Mouse (Mus musculus): ENCODE data around the gene Mlx. TPM values are rescaled to one million over a fixed set of nuclear protein-coding genes. Genes with fewer than 3 reads are reported as not detected.

The Mlx gene
- polyA plus RNA-seq, 1 experiment from 2014 or later: 71.1 TPM

GRCm38 (mm10) chr11:101131187-101131586, 44.1 kb downstream of the Mlx start:
- Histone ChIP-seq H3K9ac (no peak overlapping the region), H3K4me3 (no peak overlapping the region), H3K27ac (no peak overlapping the region), H3K27me3 (no peaks in the 10 kb centered on the region), H3K36me3 (ENCODE audit: poor library complexity, severe bottlenecking) (peaks cover 12% of the 10 kb centered on the region), H3K9me3 (replicated peaks) (peaks cover 4% of the 10 kb centered on the region; the same call in 1 of the 2 replicates), H3K4me1 (no peaks in the 10 kb centered on the region), H3K4me2 (no peak overlapping the region)
- WGBS: 87% methylated on average over 2 of the region's 2 CpGs
- no peak for ATAC-seq

DNA sequence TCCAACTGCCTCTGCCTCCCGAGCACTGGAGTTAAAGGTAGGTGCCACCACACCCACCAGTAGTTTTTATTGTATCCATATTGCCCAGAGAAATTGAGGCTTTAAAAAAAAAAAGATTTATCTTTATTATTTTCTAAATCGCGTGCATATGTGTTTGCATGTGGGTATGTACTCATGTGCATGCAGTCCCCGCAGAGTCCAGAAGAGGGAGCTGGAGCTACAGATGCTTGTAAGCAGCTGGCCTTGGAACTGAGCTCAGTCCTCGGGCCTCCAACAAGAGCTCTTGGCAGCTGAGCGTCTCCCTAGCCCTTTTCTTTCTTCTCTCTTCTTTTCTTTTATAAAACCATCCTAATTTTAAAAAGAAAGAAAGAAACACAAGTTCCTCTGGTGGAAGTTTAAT, 44.6 kb downstream of the Mlx start:
- H3K4me1 ChIP-seq: no peaks in the 10 kb centered on the region
- H3K4me2 ChIP-seq: no peak overlapping the region
- peaks cover 7% of the 10 kb centered on the region for H3K36me3 ChIP-seq (ENCODE audit: poor library complexity, severe bottlenecking)
- no peak overlapping the region for H3K27ac ChIP-seq
- no peak for ATAC-seq
- H3K27me3 ChIP-seq: no peaks in the 10 kb centered on the region
- H3K9me3 ChIP-seq (replicated peaks): peaks cover 4% of the 10 kb centered on the region; the same call in 1 of the 2 replicates
- H3K9ac ChIP-seq: no peak overlapping the region
- WGBS: 87% methylated on average over 6 of the region's 6 CpGs
- H3K4me3 ChIP-seq: no peak overlapping the region

DNA sequence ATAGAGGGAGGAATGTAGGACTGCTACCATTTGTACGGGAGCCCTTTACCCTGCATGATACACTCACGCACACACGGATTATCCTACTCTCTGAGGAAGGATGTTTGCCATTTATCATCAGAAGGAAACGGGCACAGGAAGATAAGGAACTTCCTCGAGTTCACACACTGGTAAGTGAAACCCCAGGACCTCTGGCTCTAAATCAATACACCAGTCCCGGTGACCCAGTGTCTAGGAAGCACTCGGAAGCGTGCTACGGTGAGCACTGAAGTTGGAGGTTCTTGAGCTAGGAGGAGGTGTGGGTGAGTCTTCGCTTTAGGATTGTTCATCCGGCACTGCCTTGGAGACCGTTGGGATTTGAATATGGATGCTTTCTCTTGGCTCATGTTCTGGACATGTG, 46.0 kb downstream of the Mlx start:
- WGBS: 86% methylated on average over 12 of the region's 12 CpGs
- H3K9me3 ChIP-seq (replicated peaks): 0 out of 2 replicates have a peak, but pooled peaks cover 4% of the 10 kb centered on the region
- no peak for ATAC-seq
- no peaks in the 10 kb centered on the region for H3K36me3 ChIP-seq (ENCODE audit: poor library complexity, severe bottlenecking)
- no peaks in the 10 kb centered on the region for H3K27me3 ChIP-seq
- no peak overlapping the region for H3K27ac ChIP-seq
- no peak overlapping the region for H3K9ac ChIP-seq
- no peaks in the 10 kb centered on the region for H3K4me1 ChIP-seq
- no peak overlapping the region for H3K4me2 ChIP-seq
- no peak overlapping the region for H3K4me3 ChIP-seq

DNA sequence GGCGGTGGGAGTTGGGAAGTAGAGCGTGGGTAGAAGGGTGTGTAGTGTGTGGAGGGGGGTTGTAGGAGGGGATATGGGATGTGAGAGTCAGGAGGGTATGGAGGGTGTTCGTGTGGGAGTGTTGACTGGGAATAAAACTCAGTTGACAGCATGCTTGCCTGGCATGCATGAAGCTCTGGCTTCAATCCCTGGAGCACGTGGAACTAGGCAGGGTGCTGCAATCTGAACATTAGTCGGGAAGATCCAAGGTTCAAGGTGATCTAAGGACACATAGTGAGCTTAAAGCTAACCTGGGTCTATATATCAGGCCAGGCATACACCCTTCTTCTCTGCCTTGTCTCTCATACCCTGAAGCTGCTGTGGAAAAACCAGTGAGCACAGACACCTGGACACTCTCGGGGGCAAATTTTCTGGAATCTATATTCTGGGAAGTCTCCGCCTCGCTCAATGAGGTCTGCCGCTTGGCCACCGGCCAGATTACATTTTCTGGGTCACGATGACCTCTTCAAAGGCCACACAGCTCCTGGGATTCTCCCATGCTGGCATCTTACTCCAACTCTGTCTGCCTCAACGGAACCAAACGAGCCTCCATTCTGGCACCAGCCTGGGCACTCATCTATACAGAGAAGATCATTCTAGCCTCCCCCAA, 47.3 kb downstream of the Mlx start:
- H3K9ac ChIP-seq: no peak overlapping the region
- no peak overlapping the region for H3K27ac ChIP-seq
- ATAC-seq: no peak
- H3K4me3 ChIP-seq: no peak overlapping the region
- no peaks in the 10 kb centered on the region for H3K36me3 ChIP-seq (ENCODE audit: poor library complexity, severe bottlenecking)
- H3K27me3 ChIP-seq: no peaks in the 10 kb centered on the region
- H3K9me3 ChIP-seq (replicated peaks): 0 out of 2 replicates have a peak, but pooled peaks cover 4% of the 10 kb centered on the region
- H3K4me1 ChIP-seq: peaks cover 6% of the 10 kb centered on the region; the same call in 1 of the 2 replicates
- H3K4me2 ChIP-seq: no peak overlapping the region
- WGBS: 80% methylated on average over 13 of the region's 13 CpGs

DNA sequence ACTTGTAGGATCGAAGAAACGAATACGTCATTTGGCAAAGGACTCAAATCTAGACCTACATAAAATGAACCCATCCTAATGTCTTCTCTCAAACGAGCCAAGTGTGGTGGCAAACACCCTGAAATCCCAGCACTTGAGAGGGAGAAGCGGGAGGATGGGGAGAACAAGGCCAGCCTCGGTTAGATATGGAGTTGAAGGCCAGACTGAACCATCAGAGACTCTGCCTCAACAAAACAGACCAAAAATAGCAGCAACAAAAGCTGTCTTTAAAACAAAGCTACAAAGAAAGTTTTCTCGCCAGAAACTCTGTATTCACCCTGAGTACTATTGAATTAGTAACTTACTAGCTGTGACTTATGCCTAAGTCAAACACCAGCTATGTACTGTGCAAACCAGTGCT, 49.9 kb downstream of the Mlx start:
- Histone ChIP-seq H3K4me2 (no peak overlapping the region), H3K27me3 (no peaks in the 10 kb centered on the region), H3K4me1 (peaks cover 26% of the 10 kb centered on the region), H3K9me3 (replicated peaks) (no peaks in the 10 kb centered on the region), H3K36me3 (ENCODE audit: poor library complexity, severe bottlenecking) (no peaks in the 10 kb centered on the region), H3K9ac (no peak overlapping the region), H3K27ac (no peak overlapping the region), H3K4me3 (no peak overlapping the region)
- WGBS: 77% methylated on average over 7 of the region's 7 CpGs
- ATAC-seq: no peak

- 0 out of 2 replicates have a peak, but pooled peaks have one; percentile 22 for ATAC-seq
- Histone ChIP-seq H3K36me3 (ENCODE audit: poor library complexity, severe bottlenecking) (no peaks in the 10 kb centered on the region), H3K27me3 (no peaks in the 10 kb centered on the region), H3K9me3 (replicated peaks) (no peaks in the 10 kb centered on the region), H3K27ac (peak overlapping the region; percentile 6; the same call in 1 of the 2 replicates), H3K9ac (0 out of 2 replicates have a peak overlapping the region, but pooled peaks have one; percentile 34), H3K4me2 (peak overlapping the region; percentile 45), H3K4me3 (no peak overlapping the region), H3K4me1 (peaks cover 29% of the 10 kb centered on the region)
- WGBS: 20% methylated on average over 15 of the region's 15 CpGs
Measured at GRCm38 (mm10) chr11:101138536-101139181, 51.6 kb downstream of the Mlx start.

DNA sequence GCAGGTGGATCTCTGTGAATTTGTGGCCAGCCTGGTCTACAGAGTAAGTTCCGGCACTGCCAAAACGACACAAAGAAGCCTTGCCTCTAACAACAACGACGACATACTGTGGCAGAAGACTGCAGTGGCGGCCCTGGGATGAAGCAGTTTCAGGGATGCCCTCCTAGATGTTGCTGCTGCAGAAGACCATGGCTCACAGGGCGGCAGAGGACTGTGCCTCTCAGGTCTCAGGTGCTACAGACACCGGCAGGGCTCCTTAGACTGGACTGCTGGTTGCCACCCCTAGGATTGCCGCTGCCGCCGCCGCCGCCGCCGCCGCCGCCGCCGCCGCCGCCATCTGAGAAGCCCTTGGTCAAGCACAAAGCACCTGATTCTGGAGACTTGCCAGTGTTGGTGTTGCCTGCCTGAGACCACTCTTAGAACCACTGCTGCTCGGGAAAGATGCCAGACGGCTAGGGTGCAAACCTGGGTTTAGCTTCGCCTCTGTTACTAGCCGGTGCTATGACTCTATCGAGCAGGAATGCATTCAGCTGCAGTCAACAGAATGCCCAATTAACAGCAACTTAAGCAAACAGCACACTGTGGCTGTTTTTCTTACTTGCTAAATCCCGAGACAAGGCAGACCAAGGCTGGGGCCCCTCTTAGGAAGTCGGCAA, 53.2 kb downstream of the Mlx start:
- peak overlapping the region; percentile 60 for H3K9ac ChIP-seq
- H3K27ac ChIP-seq: peak overlapping the region; percentile 63
- H3K27me3 ChIP-seq: no peaks in the 10 kb centered on the region
- peak overlapping the region; percentile 36 for H3K4me3 ChIP-seq
- no peaks in the 10 kb centered on the region for H3K36me3 ChIP-seq (ENCODE audit: poor library complexity, severe bottlenecking)
- H3K9me3 ChIP-seq (replicated peaks): no peaks in the 10 kb centered on the region
- peak overlapping the region; percentile 59 for H3K4me2 ChIP-seq
- peaks cover 33% of the 10 kb centered on the region for H3K4me1 ChIP-seq
- ATAC-seq: peak; percentile 82
- 33% methylated on average over 27 of the region's 27 CpGs for WGBS

GRCm38 (mm10) chr11:101141088-101141487, 54.0 kb downstream of the Mlx start:
- no peak for ATAC-seq
- Histone ChIP-seq H3K27me3 (no peaks in the 10 kb centered on the region), H3K4me1 (peaks cover 34% of the 10 kb centered on the region), H3K9ac (no peak overlapping the region), H3K27ac (no peak overlapping the region), H3K36me3 (ENCODE audit: poor library complexity, severe bottlenecking) (no peaks in the 10 kb centered on the region), H3K4me2 (peak overlapping the region; percentile 59), H3K4me3 (no peak overlapping the region), H3K9me3 (replicated peaks) (no peaks in the 10 kb centered on the region)
- 72% methylated on average over 8 of the region's 8 CpGs for WGBS

Small RNA genes lying within 50 kb of the gene (microRNA-seq; reads per million reads assigned to microRNA genes)
- not detected for gene Gm27626

Other genes with a start within 250 kb of the Mlx start
- 11.1 and 14.0 TPM in 2 replicates for gene Stat5b, start 236.6 kb upstream of the Mlx start, polyA plus RNA-seq (2015; fragmentation: Nextera tagmentation; extraction: Ambion mirVana)
- 0.85 and 1.2 TPM in 2 replicates for gene Stat5a, start 227.9 kb upstream of the Mlx start, polyA plus RNA-seq (2015; fragmentation: Nextera tagmentation; extraction: Ambion mirVana)
- gene Stat3, start 147.7 kb upstream of the Mlx start, polyA plus RNA-seq (2015; fragmentation: Nextera tagmentation; extraction: Ambion mirVana): 24.6 and 29.1 TPM in 2 replicates
- gene Cavin1, start 116.4 kb upstream of the Mlx start, polyA plus RNA-seq (2015; fragmentation: Nextera tagmentation; extraction: Ambion mirVana): 19.5 and 23.4 TPM in 2 replicates
- 52.9 and 56.3 TPM in 2 replicates for gene Atp6v0a1, start 77.8 kb upstream of the Mlx start, polyA plus RNA-seq (2015; fragmentation: Nextera tagmentation; extraction: Ambion mirVana)
- gene Naglu, start 17.3 kb upstream of the Mlx start, polyA plus RNA-seq (2015; fragmentation: Nextera tagmentation; extraction: Ambion mirVana): 4.8 and 6.5 TPM in 2 replicates
- gene Hsd17b1, start 8.9 kb upstream of the Mlx start, polyA plus RNA-seq (2015; fragmentation: Nextera tagmentation; extraction: Ambion mirVana): not detected in 2 replicates
- gene Coasy, start 4.7 kb upstream of the Mlx start, polyA plus RNA-seq (2015; fragmentation: Nextera tagmentation; extraction: Ambion mirVana): 45.8 and 48.2 TPM in 2 replicates
- gene Psmc3ip, start 8.2 kb downstream of the Mlx start, polyA plus RNA-seq (2015; fragmentation: Nextera tagmentation; extraction: Ambion mirVana): 63.3 and 64.1 TPM in 2 replicates
- 18.6 and 20.8 TPM in 2 replicates for gene Retreg3, start 32.6 kb downstream of the Mlx start, polyA plus RNA-seq (2015; fragmentation: Nextera tagmentation; extraction: Ambion mirVana)
- 108 and 112 TPM in 2 replicates for gene Tubg1, start 32.7 kb downstream of the Mlx start, polyA plus RNA-seq (2015; fragmentation: Nextera tagmentation; extraction: Ambion mirVana)
- gene Tubg2, start 68.6 kb downstream of the Mlx start, polyA plus RNA-seq (2015; fragmentation: Nextera tagmentation; extraction: Ambion mirVana): 14.6 and 16.4 TPM in 2 replicates
- gene Cntnap1, start 83.2 kb downstream of the Mlx start, polyA plus RNA-seq (2015; fragmentation: Nextera tagmentation; extraction: Ambion mirVana): 0.36 and 0.42 TPM in 2 replicates
- 4.5 and 6.4 TPM in 2 replicates for gene Plekhh3, start 84.1 kb downstream of the Mlx start, polyA plus RNA-seq (2015; fragmentation: Nextera tagmentation; extraction: Ambion mirVana)
- 0.10 TPM in 1 of 2 replicates, not detected in the other for gene Ccr10, start 88.2 kb downstream of the Mlx start, polyA plus RNA-seq (2015; fragmentation: Nextera tagmentation; extraction: Ambion mirVana)
- gene Ezh1, start 139.2 kb downstream of the Mlx start, polyA plus RNA-seq (2015; fragmentation: Nextera tagmentation; extraction: Ambion mirVana): 12.1 and 13.8 TPM in 2 replicates
- 43.9 and 55.3 TPM in 2 replicates for gene Ramp2, start 158.8 kb downstream of the Mlx start, polyA plus RNA-seq (2015; fragmentation: Nextera tagmentation; extraction: Ambion mirVana)
- gene Vps25, start 166.4 kb downstream of the Mlx start, polyA plus RNA-seq (2015; fragmentation: Nextera tagmentation; extraction: Ambion mirVana): 92.6 and 109 TPM in 2 replicates
- 4.4 and 4.5 TPM in 2 replicates for gene Wnk4, start 173.3 kb downstream of the Mlx start, polyA plus RNA-seq (2015; fragmentation: Nextera tagmentation; extraction: Ambion mirVana)
- gene Cntd1, start 191.7 kb downstream of the Mlx start, polyA plus RNA-seq (2015; fragmentation: Nextera tagmentation; extraction: Ambion mirVana): 1.2 and 1.9 TPM in 2 replicates
- gene Coa3, start 191.8 kb downstream of the Mlx start, polyA plus RNA-seq (2015; fragmentation: Nextera tagmentation; extraction: Ambion mirVana): 190 and 203 TPM in 2 replicates
- gene Becn1, start 215.0 kb downstream of the Mlx start, polyA plus RNA-seq (2015; fragmentation: Nextera tagmentation; extraction: Ambion mirVana): 164 and 175 TPM in 2 replicates
- gene Psme3, start 228.9 kb downstream of the Mlx start, polyA plus RNA-seq (2015; fragmentation: Nextera tagmentation; extraction: Ambion mirVana): 144 and 145 TPM in 2 replicates
- 1.7 and 2.2 TPM in 2 replicates for gene Aoc2, start 237.8 kb downstream of the Mlx start, polyA plus RNA-seq (2015; fragmentation: Nextera tagmentation; extraction: Ambion mirVana)
- not detected in 2 replicates for gene Aoc3, start 243.3 kb downstream of the Mlx start, polyA plus RNA-seq (2015; fragmentation: Nextera tagmentation; extraction: Ambion mirVana)

All from forebrain, embryonic 13.5 days (tissue).